In genomic region chr9:115708199-115708934, GRCm38 (mm10) we compare ENCODE assay signal across 8 mouse cellular contexts.
A peak's percentile ranks its signal among the peaks of the same experiment; 100 is the strongest.
DNase-seq lines count a peak whose midpoint lies in the region; ATAC-seq lines count a peak whose summit lies in the region.

No protein-coding gene starts in this region.

- H3K27ac ChIP-seq in intestine, embryonic 15.5 days = peak overlapping the region; percentile 6; the same call in 1 of the 2 replicates
- no peak overlapping the region; the same call in 1 of the 2 replicates for H3K27ac ChIP-seq in liver, embryonic 12.5 days
- H3K27ac ChIP-seq in midbrain, embryonic 16.5 days (ENCODE audit: low read length) = peak overlapping the region; percentile 32; the same call in 1 of the 2 replicates

- H3K4me3 ChIP-seq in intestine, embryonic 15.5 days (replicated peaks) = no peak overlapping the region
- H3K4me3 ChIP-seq in liver, embryonic 12.5 days = no peak overlapping the region
- H3K4me3 ChIP-seq in midbrain, embryonic 16.5 days (ENCODE audit: low read depth, low read length) = no peak overlapping the region

- H3K9ac ChIP-seq in intestine, embryonic 15.5 days = no peak overlapping the region
- H3K9ac ChIP-seq in liver, embryonic 12.5 days = no peak overlapping the region
- peak overlapping the region; percentile 8; the same call in 1 of the 2 replicates for H3K9ac ChIP-seq in midbrain, embryonic 16.5 days (ENCODE audit: low read depth, low read length)

- 0 out of 2 replicates have a peak, but pooled peaks cover 4% of the 10 kb centered on the region for H3K4me1 ChIP-seq in intestine, embryonic 15.5 days (replicated peaks)
- H3K4me1 ChIP-seq in liver, embryonic 12.5 days = peaks cover 14% of the 10 kb centered on the region; the same call in 1 of the 2 replicates
- peaks cover 4% of the 10 kb centered on the region for H3K4me1 ChIP-seq in midbrain, embryonic 16.5 days (ENCODE audit: control insufficient read depth, insufficient read depth, low read length)

- peak; percentile 89 for ATAC-seq in intestine, embryonic 15.5 days
- ATAC-seq in liver, embryonic 12.5 days = peak; percentile 82
- peak; percentile 90 for ATAC-seq in midbrain, embryonic 16.5 days
- ATAC-seq in erythroblast, adult 5-6 weeks (replicated peaks; ENCODE audit: low FRiP score, poor library complexity, severe bottlenecking) = no peak

- no peaks in the 10 kb centered on the region for H3K27me3 ChIP-seq in intestine, embryonic 15.5 days (replicated peaks)
- no peaks in the 10 kb centered on the region for H3K27me3 ChIP-seq in liver, embryonic 12.5 days (replicated peaks)
- H3K27me3 ChIP-seq in midbrain, embryonic 16.5 days (ENCODE audit: control insufficient read depth, insufficient read depth, low read depth, low read length) = no peaks in the 10 kb centered on the region

- WGBS in intestine, embryonic 15.5 days = 25% methylated on average over 8 of the region's 8 CpGs
- 12% methylated on average over 8 of the region's 8 CpGs for WGBS in liver, embryonic 12.5 days (ENCODE audit: insufficient replicate concordance)
- 15% methylated on average over 8 of the region's 8 CpGs for WGBS in midbrain, embryonic 16.5 days

- no peaks in the 10 kb centered on the region for H3K9me3 ChIP-seq in intestine, embryonic 15.5 days
- H3K9me3 ChIP-seq in liver, embryonic 12.5 days (replicated peaks) = no peaks in the 10 kb centered on the region
- no peaks in the 10 kb centered on the region for H3K9me3 ChIP-seq in midbrain, embryonic 16.5 days (replicated peaks; ENCODE audit: control insufficient read depth, low read length, poor library complexity, severe bottlenecking)

- no peak overlapping the region for H3K4me2 ChIP-seq in intestine, embryonic 15.5 days (replicated peaks)
- no peak overlapping the region; the same call in 1 of the 2 replicates for H3K4me2 ChIP-seq in liver, embryonic 12.5 days
- peak overlapping the region; percentile 4; the same call in 1 of the 2 replicates for H3K4me2 ChIP-seq in midbrain, embryonic 16.5 days (ENCODE audit: low read length)

- peak; percentile 46 for DNase-seq in Muller cell, postnatal 12 days (ENCODE audit: inconsistent ontology term)
- peak; percentile 77 for DNase-seq in brain, adult 2 months (ENCODE audit: low read depth, low spot score)
- peak; percentile 47 to 68 for DNase-seq in heart, adult 18-20 months
- DNase-seq in spleen, postnatal 4 days (ENCODE audit: low spot score in 2 of 2) = no peak

- H3K36me3 ChIP-seq in intestine, embryonic 15.5 days = no peaks in the 10 kb centered on the region
- no peaks in the 10 kb centered on the region for H3K36me3 ChIP-seq in liver, embryonic 12.5 days
- H3K36me3 ChIP-seq in midbrain, embryonic 16.5 days (ENCODE audit: control insufficient read depth, insufficient read depth, low read length) = no peaks in the 10 kb centered on the region

Comparison
In these comparisons a context has a peak if more than half of its experiments do, and no peak if none do; other contexts are left out.
1. DNase-seq: peak in Muller cell, postnatal 12 days (single experiment), brain, adult 2 months (single experiment) and heart, adult 18-20 months (2 of 2); none in spleen, postnatal 4 days (0 of 2).